16 mouse cellular contexts compared by ENCODE assay signal in genomic region chr19:36573986-36574385, GRCm38 (mm10). TPM values are rescaled to one million over a fixed set of nuclear protein-coding genes. Genes with fewer than 3 reads are reported as not detected.
DNase-seq lines count a peak whose midpoint lies in the region.
"Had no signal": no experiment of that assay in that cellular context is flagged by ENCODE, and none has a peak within 500 bp of the region (broad histone marks: within the 10 kb centered on the region; RNA-seq: fewer than 3 reads in every experiment).

No protein-coding gene starts in this region.

- intact Hi-C loops in gastrocnemius, postnatal 14 days (cut with DNase I; ENCODE audit: low total_unique reads), result no loop called here

- DNase-seq in adrenal gland, postnatal 10 days, result peak; percentile 3
- DNase-seq in adrenal gland, postnatal 14 days, result no peak
- peak; percentile 14 for DNase-seq in gastrocnemius, postnatal 14 days
- no peak for DNase-seq in gastrocnemius, adult 8-10 months (ENCODE audit: low spot score in 2 of 2)
- DNase-seq in layer of hippocampus, adult 9-11 months, result peak; percentile 16
- no peak for DNase-seq in layer of hippocampus, postnatal 36 days
- DNase-seq in NIH3T3 (ENCODE audit: low read depth), result peak; percentile 19
- no peak for DNase-seq in frontal cortex, postnatal 36 days (ENCODE audit: low spot score in 2 of 2)
- DNase-seq: cerebellum, adult 11 months; cerebellum, adult 9-11 months; kidney, adult 18-20 months; kidney, postnatal 36 days; liver; lung, embryonic 14.5 days; retina, postnatal 1 day; right cerebral cortex, postnatal 14 days had no signal

RNA-seq across cellular contexts. Expression of gene Hectd2, which starts 19.5 kb away (rescaled TPM):
- 1 to 10 TPM; 2.4 to 2.6 TPM for total RNA-seq in adrenal gland, postnatal 10 days (2021)
- 3.1 and 4.1 TPM in 2 replicates for total RNA-seq in adrenal gland, postnatal 14 days (2021)
- total RNA-seq in gastrocnemius, postnatal 14 days (2021), result 1 to 10 TPM; 2.8 to 3.4 TPM
- total RNA-seq in gastrocnemius, adult 8-10 months (2022), result 1 to 10 TPM; 5.0 to 7.8 (median 6.0) TPM
- 10 to 100 TPM; 40.3 to 49.3 TPM for total RNA-seq in layer of hippocampus, postnatal 36 days (2021)

Comparison
In these comparisons a context has a peak if more than half of its experiments do, and no peak if none do; other contexts are left out.
1. DNase-seq: peak in adrenal gland, postnatal 10 days (single experiment), gastrocnemius, postnatal 14 days (single experiment), layer of hippocampus, adult 9-11 months (single experiment) and NIH3T3 (single experiment); none in adrenal gland, postnatal 14 days (single experiment), gastrocnemius, adult 8-10 months (0 of 2), layer of hippocampus, postnatal 36 days (0 of 2) and frontal cortex, postnatal 36 days (0 of 2).